11 mouse cellular contexts compared by ENCODE assay signal in the genomic region with DNA sequence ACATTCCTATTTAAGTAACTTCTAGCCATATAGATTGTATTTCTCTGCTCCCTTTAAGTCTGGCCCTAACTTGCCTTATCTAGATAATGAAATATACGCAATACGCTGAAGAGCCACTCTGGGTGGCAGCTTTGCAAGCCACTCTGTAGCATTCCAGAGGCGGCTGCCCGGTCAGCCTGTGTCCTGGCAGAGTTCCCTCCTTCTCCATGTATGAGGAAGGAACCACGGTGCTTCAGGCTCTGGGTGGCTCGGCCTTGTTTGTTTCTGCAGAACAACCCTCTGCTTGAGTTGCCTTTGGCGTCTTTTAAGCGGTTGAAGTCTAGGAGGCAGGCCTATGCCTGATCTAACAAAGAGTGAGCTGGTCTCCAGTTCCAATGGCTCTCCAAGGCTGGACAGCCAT. TPM values are rescaled to one million over a fixed set of nuclear protein-coding genes. Genes with fewer than 3 reads are reported as not detected.
DNase-seq lines count a peak whose midpoint lies in the region; ATAC-seq lines count a peak whose summit lies in the region.
"Had no signal": no experiment of that assay in that cellular context is flagged by ENCODE, and none has a peak within 500 bp of the region (broad histone marks: within the 10 kb centered on the region; RNA-seq: fewer than 3 reads in every experiment).

No protein-coding gene starts in this region.

- no peak for ATAC-seq in kidney, embryonic 14.5 days (ENCODE audit: low FRiP score, low TSS enrichment)
- no peak for ATAC-seq in limb, embryonic 15.5 days (ENCODE audit: insufficient number of reproducible peaks, low FRiP score, low TSS enrichment, low read depth)
- ATAC-seq in stomach, embryonic 14.5 days (ENCODE audit: insufficient number of reproducible peaks, insufficient read depth, low FRiP score, low read depth), result no peak

- H3K27ac ChIP-seq in kidney, embryonic 14.5 days (ENCODE audit: low read depth, low read length), result no peak overlapping the region
- peak overlapping the region; percentile 68 for H3K27ac ChIP-seq in limb, embryonic 15.5 days
- peak overlapping the region; percentile 2; the same call in 1 of the 2 replicates for H3K27ac ChIP-seq in stomach, embryonic 14.5 days (ENCODE audit: low read length)
- H3K27ac ChIP-seq: hindbrain, embryonic 14.5 days had no signal

- H3K4me2 ChIP-seq in kidney, embryonic 14.5 days (replicated peaks; ENCODE audit: low read depth, low read length), result no peak overlapping the region
- H3K4me2 ChIP-seq in limb, embryonic 15.5 days, result no peak overlapping the region
- H3K4me2 ChIP-seq in stomach, embryonic 14.5 days (replicated peaks; ENCODE audit: low read depth, low read length), result no peak overlapping the region
- H3K4me2 ChIP-seq: hindbrain, embryonic 14.5 days had no signal

- no peaks in the 10 kb centered on the region for H3K27me3 ChIP-seq in kidney, embryonic 14.5 days (ENCODE audit: control insufficient read depth, insufficient read depth, low read length)
- H3K27me3 ChIP-seq in limb, embryonic 15.5 days, result 0 out of 2 replicates have a peak, but pooled peaks cover 4% of the 10 kb centered on the region
- H3K27me3 ChIP-seq in stomach, embryonic 14.5 days (ENCODE audit: control insufficient read depth, insufficient read depth, low read length), result no peaks in the 10 kb centered on the region

- no peak overlapping the region for H3K4me3 ChIP-seq in kidney, embryonic 14.5 days (ENCODE audit: low read length)
- no peak overlapping the region for H3K4me3 ChIP-seq in limb, embryonic 15.5 days
- H3K4me3 ChIP-seq in stomach, embryonic 14.5 days (ENCODE audit: low read depth, low read length), result no peak overlapping the region

- H3K4me1 ChIP-seq in kidney, embryonic 14.5 days (ENCODE audit: control insufficient read depth, insufficient read depth, low read length), result 0 out of 2 replicates have a peak, but pooled peaks cover 3% of the 10 kb centered on the region
- peaks cover 44% of the 10 kb centered on the region for H3K4me1 ChIP-seq in limb, embryonic 15.5 days
- peaks cover 21% of the 10 kb centered on the region for H3K4me1 ChIP-seq in stomach, embryonic 14.5 days (ENCODE audit: control insufficient read depth, insufficient read depth, low read length)

- H3K36me3 ChIP-seq in kidney, embryonic 14.5 days (ENCODE audit: control insufficient read depth, insufficient read depth, low read length), result no peaks in the 10 kb centered on the region
- no peaks in the 10 kb centered on the region for H3K36me3 ChIP-seq in limb, embryonic 15.5 days
- H3K36me3 ChIP-seq in stomach, embryonic 14.5 days (ENCODE audit: control insufficient read depth, insufficient read depth, low read length), result no peaks in the 10 kb centered on the region

- no peak overlapping the region for H3K9ac ChIP-seq in kidney, embryonic 14.5 days (ENCODE audit: low read depth, low read length)
- no peak overlapping the region for H3K9ac ChIP-seq in limb, embryonic 15.5 days
- no peak overlapping the region for H3K9ac ChIP-seq in stomach, embryonic 14.5 days (replicated peaks; ENCODE audit: low read depth, low read length)
- H3K9ac ChIP-seq: hindbrain, embryonic 14.5 days had no signal

- no peaks in the 10 kb centered on the region for H3K9me3 ChIP-seq in kidney, embryonic 14.5 days (ENCODE audit: control insufficient read depth, low read length)
- no peaks in the 10 kb centered on the region for H3K9me3 ChIP-seq in limb, embryonic 15.5 days
- no peaks in the 10 kb centered on the region for H3K9me3 ChIP-seq in stomach, embryonic 14.5 days (ENCODE audit: control insufficient read depth, low read depth, low read length)

- WGBS in kidney, embryonic 14.5 days, result 74% methylated on average over 8 of the region's 8 CpGs
- 35% methylated on average over 8 of the region's 8 CpGs for WGBS in limb, embryonic 15.5 days
- whole genome bisulfite sequencing in stomach, embryonic 14.5 days, result 53% methylated on average over 8 of the region's 8 CpGs

- DNase-seq in kidney, adult 11 months, result peak; percentile 49
- DNase-seq in kidney, adult 9 months, result peak; percentile 54
- DNase-seq in frontal cortex, postnatal 10 days (ENCODE audit: low spot score in 2 of 2), result no peak
- DNase-seq in adrenal gland, postnatal 36 days, result no peak
- DNase-seq: adrenal gland, adult 2 months; gastrocnemius, postnatal 10 days; layer of hippocampus, adult 9-11 months had no signal

RNA-seq across cellular contexts. Expression of a gene that starts 13.4 kb away (rescaled TPM):
- 24.7 and 33.5 TPM in 2 replicates for polyA plus RNA-seq in kidney, embryonic 14.5 days (2014; fragmentation: Nextera tagmentation; extraction: Ambion mirVana)
- 39.4 and 56.1 TPM in 2 replicates for polyA plus RNA-seq in limb, embryonic 15.5 days (2015; fragmentation: Nextera tagmentation; extraction: Ambion mirVana)
- polyA plus RNA-seq in stomach, embryonic 14.5 days (2014; fragmentation: Nextera tagmentation; extraction: Ambion mirVana), result 22.9 and 24.6 TPM in 2 replicates
- 10 to 100 TPM; 92.4 to 97.7 TPM for total RNA-seq in adrenal gland, postnatal 36 days (2021)

RNA-seq across cellular contexts. Expression of a gene that starts 54.8 kb away (rescaled TPM):
- polyA plus RNA-seq in kidney, embryonic 14.5 days (2014; fragmentation: Nextera tagmentation; extraction: Ambion mirVana), result 66.6 and 71.4 TPM in 2 replicates
- polyA plus RNA-seq in limb, embryonic 15.5 days (2015; fragmentation: Nextera tagmentation; extraction: Ambion mirVana), result 58.9 and 64.4 TPM in 2 replicates
- polyA plus RNA-seq in stomach, embryonic 14.5 days (2014; fragmentation: Nextera tagmentation; extraction: Ambion mirVana), result 57.7 and 57.8 TPM in 2 replicates
- 10 to 100 TPM; 21.0 to 39.0 TPM for total RNA-seq in adrenal gland, postnatal 36 days (2021)

Comparison
In these comparisons a context has a peak if more than half of its experiments do, and no peak if none do; other contexts are left out.
1. DNase-seq: peak in kidney, adult 11 months (single experiment) and kidney, adult 9 months (single experiment); none in frontal cortex, postnatal 10 days (0 of 2) and adrenal gland, postnatal 36 days (0 of 2).